In genomic region chr10:127597311-127597901, GRCm38 (mm10) we compare ENCODE assay signal across 7 mouse cellular contexts. TPM values are rescaled to one million over a fixed set of nuclear protein-coding genes. Genes with fewer than 3 reads are reported as not detected.
DNase-seq lines count a peak whose midpoint lies in the region; ATAC-seq and TF ChIP-seq lines count a peak whose summit lies in the region.

No protein-coding gene starts in this region.

- peak overlapping the region; percentile 71 for H3K27ac ChIP-seq in layer of hippocampus, adult 2 months
- H3K27ac ChIP-seq in forebrain, postnatal 0 days (ENCODE audit: low read depth, low read length), result 0 out of 2 replicates have a peak overlapping the region, but pooled peaks have one; percentile 40
- H3K27ac ChIP-seq in liver, embryonic 11.5 days (ENCODE audit: low read depth, low read length), result peak overlapping the region; percentile 49; the same call in 1 of the 2 replicates

- DNase-seq in layer of hippocampus, adult 2 months (ENCODE audit: low spot score in 2 of 2), result no peak
- DNase-seq in layer of hippocampus, postnatal 25 days (ENCODE audit: extremely low spot score in 1 of 2, low spot score in 1 of 2), result no peak
- peak; percentile 89 for DNase-seq in cerebellum, adult 11-12 months
- no peak for DNase-seq in forebrain, postnatal 0 days
- DNase-seq in liver, embryonic 11.5 days (ENCODE audit: low spot score), result no peak
- no peak for DNase-seq in spleen, postnatal 14 days (ENCODE audit: low spot score in 2 of 2)
- no peak for DNase-seq in ovary, postnatal 14 days (ENCODE audit: low spot score)

- no peak overlapping the region for H3K4me3 ChIP-seq in layer of hippocampus, adult 2 months
- no peak overlapping the region for H3K4me3 ChIP-seq in forebrain, postnatal 0 days (ENCODE audit: low read depth, low read length)
- no peak overlapping the region for H3K4me3 ChIP-seq in liver, embryonic 11.5 days (ENCODE audit: low read depth, low read length)

- peaks cover 9% of the 10 kb centered on the region; the same call in 1 of the 2 replicates for H3K4me1 ChIP-seq in forebrain, postnatal 0 days (ENCODE audit: insufficient read depth)
- peaks cover 32% of the 10 kb centered on the region for H3K4me1 ChIP-seq in liver, embryonic 11.5 days (replicated peaks; ENCODE audit: control insufficient read depth, insufficient read depth, low read length)

- 65% methylated on average over 5 of the region's 5 CpGs for WGBS in forebrain, postnatal 0 days
- 77% methylated on average over 5 of the region's 5 CpGs for WGBS in liver, embryonic 11.5 days

- no peak overlapping the region for H3K9ac ChIP-seq in forebrain, postnatal 0 days
- no peak overlapping the region for H3K9ac ChIP-seq in liver, embryonic 11.5 days (ENCODE audit: low read depth, low read length)

- H3K4me2 ChIP-seq in forebrain, postnatal 0 days (ENCODE audit: low read depth), result no peak overlapping the region
- no peak overlapping the region for H3K4me2 ChIP-seq in liver, embryonic 11.5 days

- no peaks in the 10 kb centered on the region for H3K27me3 ChIP-seq in forebrain, postnatal 0 days (ENCODE audit: insufficient read depth, low read length)
- H3K27me3 ChIP-seq in liver, embryonic 11.5 days (replicated peaks; ENCODE audit: control insufficient read depth, insufficient read depth, low read length), result 0 out of 2 replicates have a peak, but pooled peaks cover 2% of the 10 kb centered on the region

- TF ChIP-seq CTCF in layer of hippocampus, adult 2 months (conservative IDR thresholded peaks at IDR 0.05), result no peak
- no peak for TF ChIP-seq CTCF in forebrain, postnatal 0 days (IDR thresholded peaks at IDR 0.05; ENCODE audit: low read depth)

- ATAC-seq in forebrain, postnatal 0 days, result peak; percentile 47; the same call in 1 of the 2 replicates
- no peak for ATAC-seq in liver, embryonic 11.5 days (replicated peaks; ENCODE audit: low FRiP score)

- H3K9me3 ChIP-seq in forebrain, postnatal 0 days (ENCODE audit: low read length), result no peaks in the 10 kb centered on the region
- H3K9me3 ChIP-seq in liver, embryonic 11.5 days (ENCODE audit: control insufficient read depth, low read length), result no peaks in the 10 kb centered on the region

- H3K36me3 ChIP-seq in forebrain, postnatal 0 days (ENCODE audit: insufficient read depth), result peaks cover 72% of the 10 kb centered on the region
- peaks cover 6% of the 10 kb centered on the region; the same call in 1 of the 2 replicates for H3K36me3 ChIP-seq in liver, embryonic 11.5 days (ENCODE audit: control insufficient read depth, insufficient read depth, low read length)

RNA-seq across cellular contexts. Expression of gene Lrp1, which starts 23.5 kb away (rescaled TPM):
- total RNA-seq in layer of hippocampus, adult 2 months (2021), result 100 to 1,000 TPM; 288 to 310 TPM
- total RNA-seq in layer of hippocampus, postnatal 25 days (2021), result 100 to 1,000 TPM; 259 to 316 TPM
- total RNA-seq in forebrain, postnatal 0 days (2014; rRNA removed), result 183 and 228 TPM in 2 replicates
- 42.2 and 70.4 TPM in 2 replicates for polyA plus RNA-seq in forebrain, postnatal 0 days (2015; fragmentation: Nextera tagmentation; extraction: Ambion mirVana)
- 35.7 and 36.8 TPM in 2 replicates for polyA plus RNA-seq in liver, embryonic 11.5 days (2014; fragmentation: Nextera tagmentation; extraction: Ambion mirVana)

RNA-seq across cellular contexts. Expression of gene Stat6, which starts 45.4 kb away (rescaled TPM):
- total RNA-seq in layer of hippocampus, adult 2 months (2021), result 1 to 10 TPM; 6.4 to 6.7 TPM
- total RNA-seq in layer of hippocampus, postnatal 25 days (2021), result 1 to 10 TPM; 4.1 to 7.2 TPM
- total RNA-seq in forebrain, postnatal 0 days (2014; rRNA removed), result 4.6 and 5.4 TPM in 2 replicates
- polyA plus RNA-seq in forebrain, postnatal 0 days (2015; fragmentation: Nextera tagmentation; extraction: Ambion mirVana), result 4.3 and 4.4 TPM in 2 replicates
- polyA plus RNA-seq in liver, embryonic 11.5 days (2014; fragmentation: Nextera tagmentation; extraction: Ambion mirVana), result 28.7 TPM in 2 replicates
